Mouse (Mus musculus) T-cell, adult 2 months (primary cell): ENCODE data around the gene 1110057P08Rik.
"Not testable (repeated sequence)": the region's sequence is repeated elsewhere in the genome, so short reads cannot be mapped to it uniquely, and the experiment has no call there.

Experiments
- DNase-seq: peaks from one replicate; pipeline ENCODE4 v3.0.0; 2022; ENCODE audit warnings: low spot score

1110057P08Rik gene

GRCm38 (mm10) chr16:89174435-89174834 lies at the start of gene 1110057P08Rik:
TSS of gene 1110057P08Rik (plus strand) at chr16:89174735.
- DNase-seq, result no peak

- DNase-seq, result no peak
These were observed 34.0 kb upstream of the 1110057P08Rik start, which contains the start of gene Gm6358 for GRCm38 (mm10) chr16:89140551-89140950. TSS of gene Gm6358 (plus strand) at chr16:89140851.

GRCm38 (mm10) chr16:89150786-89151185 lies 23.7 kb upstream of the 1110057P08Rik start, which contains the start of gene Gm10061:
TSS of gene Gm10061 (plus strand) at chr16:89151086.
- DNase-seq, result no peak

- no peak for DNase-seq
These were observed 16.9 kb upstream of the 1110057P08Rik start, which contains the start of gene Gm9789 for GRCm38 (mm10) chr16:89157652-89158051. TSS of gene Gm9789 (plus strand) at chr16:89157952.

GRCm38 (mm10) chr16:89169190-89169589 lies 5.3 kb upstream of the 1110057P08Rik start, which contains the start of gene Gm7735:
TSS of gene Gm7735 (plus strand) at chr16:89169490.
- not testable (repeated sequence) for DNase-seq

GRCm38 (mm10) chr16:89188621-89189020 lies 14.1 kb downstream of the 1110057P08Rik start:
- no peak for DNase-seq

GRCm38 (mm10) chr16:89205561-89205960 lies 31.0 kb downstream of the 1110057P08Rik start, which contains the start of gene Krtap20-2:
TSS of gene Krtap20-2 (plus strand) at chr16:89205861.
- DNase-seq, result no peak
